Mouse (Mus musculus): ENCODE measurements around the gene Epx. TPM values are rescaled to one million over a fixed set of nuclear protein-coding genes. Genes with fewer than 3 reads are reported as not detected.
"Not testable (repeated sequence)": the region's sequence is repeated elsewhere in the genome, so short reads cannot be mapped to it uniquely, and the experiment has no call there.

Gene Epx
- polyA plus RNA-seq, 1 experiment from 2014 or later = 1.4 TPM

- Histone ChIP-seq H3K9me3 (ENCODE audit: control insufficient read depth, low read length) (no peaks in the 10 kb centered on the region), H3K4me1 (ENCODE audit: control insufficient read depth, insufficient read depth, low read depth, low read length) (no peaks in the 10 kb centered on the region), H3K9ac (ENCODE audit: low read depth, low read length) (no peak overlapping the region), H3K4me3 (ENCODE audit: low read length) (no peak overlapping the region), H3K4me2 (ENCODE audit: low read length) (no peak overlapping the region), H3K36me3 (ENCODE audit: control insufficient read depth, insufficient read depth, low read length) (no peaks in the 10 kb centered on the region), H3K27me3 (replicated peaks; ENCODE audit: control insufficient read depth, insufficient read depth, low read length) (no peaks in the 10 kb centered on the region), H3K27ac (ENCODE audit: low read depth, low read length) (no peak overlapping the region)
- ATAC-seq = no peak
- 57% methylated on average over 9 of the region's 9 CpGs for WGBS
These were observed 4.5 kb upstream of the Epx start for GRCm38 (mm10) chr11:87879826-87880225.

- no peak overlapping the region for H3K4me3 ChIP-seq (ENCODE audit: low read length)
- no peaks in the 10 kb centered on the region; the same call in 1 of the 2 replicates for H3K27me3 ChIP-seq (replicated peaks; ENCODE audit: control insufficient read depth, insufficient read depth, low read length)
- H3K9ac ChIP-seq (ENCODE audit: low read depth, low read length) = no peak overlapping the region
- no peak overlapping the region for H3K4me2 ChIP-seq (ENCODE audit: low read length)
- H3K27ac ChIP-seq (ENCODE audit: low read depth, low read length) = no peak overlapping the region
- H3K36me3 ChIP-seq (ENCODE audit: control insufficient read depth, insufficient read depth, low read length) = no peaks in the 10 kb centered on the region
- H3K9me3 ChIP-seq (ENCODE audit: control insufficient read depth, low read length) = no peaks in the 10 kb centered on the region
- 43% methylated on average over 8 of the region's 8 CpGs for WGBS
- H3K4me1 ChIP-seq (ENCODE audit: control insufficient read depth, insufficient read depth, low read depth, low read length) = no peaks in the 10 kb centered on the region
- ATAC-seq = no peak
These were observed 3.6 kb downstream of the Epx start for GRCm38 (mm10) chr11:87871766-87872165.

- WGBS = 85% methylated on average over 2 of the region's 2 CpGs
- Histone ChIP-seq H3K9ac (ENCODE audit: low read depth, low read length) (no peak overlapping the region), H3K4me1 (ENCODE audit: control insufficient read depth, insufficient read depth, low read depth, low read length) (no peaks in the 10 kb centered on the region), H3K9me3 (ENCODE audit: control insufficient read depth, low read length) (no peaks in the 10 kb centered on the region), H3K27ac (ENCODE audit: low read depth, low read length) (no peak overlapping the region), H3K27me3 (replicated peaks; ENCODE audit: control insufficient read depth, insufficient read depth, low read length) (no peaks in the 10 kb centered on the region; the same call in 1 of the 2 replicates), H3K4me2 (ENCODE audit: low read length) (no peak overlapping the region), H3K4me3 (ENCODE audit: low read length) (no peak overlapping the region), H3K36me3 (ENCODE audit: control insufficient read depth, insufficient read depth, low read length) (no peaks in the 10 kb centered on the region)
- ATAC-seq = no peak
These were observed 5.2 kb downstream of the Epx start for GRCm38 (mm10) chr11:87870096-87870495.

- not testable (repeated sequence) for H3K36me3 ChIP-seq (ENCODE audit: control insufficient read depth, insufficient read depth, low read length); H3K9me3 ChIP-seq (ENCODE audit: control insufficient read depth, low read length); H3K4me3 ChIP-seq (ENCODE audit: low read length); H3K4me1 ChIP-seq (ENCODE audit: control insufficient read depth, insufficient read depth, low read depth, low read length); H3K4me2 ChIP-seq (ENCODE audit: low read length); ATAC-seq; H3K9ac ChIP-seq (ENCODE audit: low read depth, low read length); H3K27ac ChIP-seq (ENCODE audit: low read depth, low read length); H3K27me3 ChIP-seq (replicated peaks; ENCODE audit: control insufficient read depth, insufficient read depth, low read length)
- 83% methylated on average over 1 of the region's 2 CpGs for WGBS
These were observed 8.4 kb downstream of the Epx start for GRCm38 (mm10) chr11:87866891-87867290.

GRCm38 (mm10) chr11:87862805-87863204, 12.5 kb downstream of the Epx start:
- H3K27ac ChIP-seq (ENCODE audit: low read depth, low read length) = no peak overlapping the region
- no peak for ATAC-seq
- 92% methylated on average over 13 of the region's 13 CpGs for WGBS
- no peak overlapping the region for H3K9ac ChIP-seq (ENCODE audit: low read depth, low read length)
- H3K36me3 ChIP-seq (ENCODE audit: control insufficient read depth, insufficient read depth, low read length) = no peaks in the 10 kb centered on the region
- no peaks in the 10 kb centered on the region for H3K4me1 ChIP-seq (ENCODE audit: control insufficient read depth, insufficient read depth, low read depth, low read length)
- no peak overlapping the region for H3K4me3 ChIP-seq (ENCODE audit: low read length)
- H3K27me3 ChIP-seq (replicated peaks; ENCODE audit: control insufficient read depth, insufficient read depth, low read length) = no peaks in the 10 kb centered on the region
- no peaks in the 10 kb centered on the region for H3K9me3 ChIP-seq (ENCODE audit: control insufficient read depth, low read length)
- H3K4me2 ChIP-seq (ENCODE audit: low read length) = no peak overlapping the region

DNA sequence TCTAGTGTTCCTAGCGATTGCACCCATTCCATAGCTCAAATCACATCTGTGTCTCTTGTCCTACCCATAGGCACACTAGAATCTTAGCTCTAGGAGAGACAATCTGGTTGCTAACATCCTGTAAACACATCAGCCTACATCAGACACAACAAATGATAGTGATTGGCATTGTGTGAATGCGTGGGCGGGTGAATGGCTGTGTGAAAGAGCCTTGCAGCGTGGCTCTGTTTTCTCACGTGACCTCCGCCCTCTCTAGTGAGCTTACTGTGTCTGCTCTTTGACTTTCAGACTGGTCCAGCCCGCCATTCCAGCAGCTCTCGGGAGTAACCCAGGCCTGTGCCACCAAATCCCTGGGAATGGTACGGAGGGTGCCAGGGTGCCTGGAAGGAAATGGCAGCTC, 14.9 kb downstream of the Epx start:
- ATAC-seq = no peak
- Histone ChIP-seq H3K36me3 (ENCODE audit: control insufficient read depth, insufficient read depth, low read length) (no peaks in the 10 kb centered on the region), H3K27me3 (replicated peaks; ENCODE audit: control insufficient read depth, insufficient read depth, low read length) (no peaks in the 10 kb centered on the region), H3K27ac (ENCODE audit: low read depth, low read length) (no peak overlapping the region), H3K9me3 (ENCODE audit: control insufficient read depth, low read length) (no peaks in the 10 kb centered on the region), H3K4me2 (ENCODE audit: low read length) (no peak overlapping the region), H3K9ac (ENCODE audit: low read depth, low read length) (no peak overlapping the region), H3K4me3 (ENCODE audit: low read length) (no peak overlapping the region), H3K4me1 (ENCODE audit: control insufficient read depth, insufficient read depth, low read depth, low read length) (no peaks in the 10 kb centered on the region)
- WGBS = 66% methylated on average over 9 of the region's 9 CpGs

DNA sequence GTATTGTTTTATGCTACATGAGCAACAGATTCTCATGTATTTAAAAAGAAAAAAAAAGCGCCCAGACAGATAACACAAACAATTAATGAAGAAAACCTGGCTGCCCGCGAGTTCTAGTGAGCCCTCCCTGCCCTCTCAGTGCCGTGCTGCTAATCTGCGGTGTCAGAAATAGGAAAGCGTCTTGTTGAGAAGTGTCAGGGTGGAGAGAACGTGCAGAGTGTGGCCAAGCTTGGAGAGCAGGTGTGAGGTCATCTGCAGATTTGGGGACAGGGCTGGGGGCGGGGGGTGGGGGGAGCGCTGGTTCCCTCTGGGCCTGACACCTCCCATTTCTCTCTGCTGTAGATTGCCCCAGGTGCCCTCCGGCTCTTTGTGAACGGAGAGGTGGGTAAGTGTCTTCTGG, 16.1 kb downstream of the Epx start:
- WGBS = 91% methylated on average over 11 of the region's 11 CpGs
- no peaks in the 10 kb centered on the region for H3K36me3 ChIP-seq (ENCODE audit: control insufficient read depth, insufficient read depth, low read length)

DNA sequence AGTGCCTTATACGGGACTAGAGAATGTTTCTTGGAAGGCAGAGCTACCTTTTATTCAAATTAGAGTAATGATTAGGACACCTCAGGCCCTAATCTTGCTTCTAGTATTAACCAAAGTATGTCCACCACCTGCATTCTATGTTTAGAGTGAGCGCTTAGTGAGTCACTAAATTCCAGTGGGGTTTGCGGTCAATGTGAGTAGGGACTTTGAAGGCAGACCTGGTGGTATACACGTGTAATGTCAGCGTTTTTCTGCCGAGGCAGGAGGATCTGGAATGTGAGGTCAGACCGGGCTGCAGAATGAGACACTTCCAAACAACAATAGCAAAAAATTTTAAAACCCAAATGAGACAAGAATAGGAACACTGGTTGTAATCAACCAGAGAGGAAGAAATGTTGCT, 20.8 kb downstream of the Epx start:
- H3K4me2 ChIP-seq (ENCODE audit: low read length) = no peak overlapping the region
- H3K27ac ChIP-seq (ENCODE audit: low read depth, low read length) = no peak overlapping the region
- H3K36me3 ChIP-seq (ENCODE audit: control insufficient read depth, insufficient read depth, low read length) = no peaks in the 10 kb centered on the region
- no peak for ATAC-seq
- no peak overlapping the region for H3K4me3 ChIP-seq (ENCODE audit: low read length)
- WGBS = 90% methylated on average over 7 of the region's 7 CpGs
- H3K27me3 ChIP-seq (replicated peaks; ENCODE audit: control insufficient read depth, insufficient read depth, low read length) = no peaks in the 10 kb centered on the region
- no peaks in the 10 kb centered on the region for H3K9me3 ChIP-seq (ENCODE audit: control insufficient read depth, low read length)
- no peak overlapping the region for H3K9ac ChIP-seq (ENCODE audit: low read depth, low read length)
- H3K4me1 ChIP-seq (ENCODE audit: control insufficient read depth, insufficient read depth, low read depth, low read length) = peaks cover 5% of the 10 kb centered on the region

More for the DNA sequence above, 16.1 kb downstream of the Epx start:
- no peak for ATAC-seq
- Histone ChIP-seq H3K27ac (ENCODE audit: low read depth, low read length) (no peak overlapping the region), H3K4me2 (ENCODE audit: low read length) (no peak overlapping the region), H3K27me3 (replicated peaks; ENCODE audit: control insufficient read depth, insufficient read depth, low read length) (no peaks in the 10 kb centered on the region), H3K9me3 (ENCODE audit: control insufficient read depth, low read length) (no peaks in the 10 kb centered on the region), H3K4me1 (ENCODE audit: control insufficient read depth, insufficient read depth, low read depth, low read length) (no peaks in the 10 kb centered on the region), H3K4me3 (ENCODE audit: low read length) (no peak overlapping the region), H3K9ac (ENCODE audit: low read depth, low read length) (no peak overlapping the region)

GRCm38 (mm10) chr11:87853597-87853954, 21.8 kb downstream of the Epx start:
- peak; percentile 73 for ATAC-seq
- WGBS = 28% methylated on average over 8 of the region's 8 CpGs
- no peaks in the 10 kb centered on the region for H3K9me3 ChIP-seq (ENCODE audit: control insufficient read depth, low read length)
- H3K4me1 ChIP-seq (ENCODE audit: control insufficient read depth, insufficient read depth, low read depth, low read length) = peaks cover 5% of the 10 kb centered on the region
- H3K4me3 ChIP-seq (ENCODE audit: low read length) = peak overlapping the region; percentile 63
- peak overlapping the region; percentile 90 for H3K4me2 ChIP-seq (ENCODE audit: low read length)
- H3K36me3 ChIP-seq (ENCODE audit: control insufficient read depth, insufficient read depth, low read length) = no peaks in the 10 kb centered on the region
- H3K9ac ChIP-seq (ENCODE audit: low read depth, low read length) = peak overlapping the region; percentile 73
- peak overlapping the region; percentile 75 for H3K27ac ChIP-seq (ENCODE audit: low read depth, low read length)
- no peaks in the 10 kb centered on the region for H3K27me3 ChIP-seq (replicated peaks; ENCODE audit: control insufficient read depth, insufficient read depth, low read length)
